Mouse (Mus musculus) right cerebral cortex, postnatal 10 days (tissue): ENCODE data around the gene Jag1.

Experiments
- DNase-seq, 2 experiments: peaks; one replicate each; pipeline ENCODE4 v3.0.0; 2021; ENCODE audit warnings: low spot score in 2 of 2

The Jag1 gene

DNA sequence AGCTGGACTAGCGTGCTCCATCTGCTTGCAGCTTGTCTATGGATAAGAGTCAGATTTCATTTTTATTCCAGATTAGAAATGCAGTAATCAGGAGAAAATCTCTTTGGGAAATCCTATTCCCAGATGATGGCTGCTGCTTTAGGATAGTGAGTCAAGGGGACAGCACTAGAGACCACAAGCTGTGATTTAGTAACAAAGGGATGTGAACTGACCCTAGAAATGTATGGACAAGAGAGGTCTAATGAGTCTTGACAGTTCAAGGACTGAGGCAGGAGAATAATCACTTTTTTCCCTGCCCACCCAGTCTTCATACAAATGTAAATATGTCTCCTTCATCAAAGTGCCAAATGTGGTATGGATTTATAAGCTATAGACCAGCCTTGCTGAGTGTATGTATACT is 52.6 kb downstream of the Jag1 start:
- no peak for DNase-seq

DNA sequence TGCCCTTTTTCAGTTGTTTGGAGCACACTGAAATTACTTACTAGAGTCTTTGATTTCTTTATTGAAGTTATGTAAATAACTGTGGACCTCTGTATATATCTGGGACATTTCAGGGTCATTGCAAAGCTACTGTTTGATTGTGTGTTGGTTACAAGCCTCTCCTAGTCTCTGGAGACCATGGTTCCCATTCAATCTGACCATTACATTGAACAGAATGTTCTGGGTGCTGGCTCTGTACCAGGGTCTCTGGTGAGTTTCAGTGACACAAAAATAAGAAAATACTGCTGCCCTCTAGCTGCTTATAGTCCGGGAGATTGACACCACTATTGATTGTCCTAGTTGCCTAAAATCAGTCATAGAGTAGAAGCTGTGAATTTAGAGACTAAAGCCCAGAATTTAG is 66.5 kb downstream of the Jag1 start:
- no peak for DNase-seq

DNA sequence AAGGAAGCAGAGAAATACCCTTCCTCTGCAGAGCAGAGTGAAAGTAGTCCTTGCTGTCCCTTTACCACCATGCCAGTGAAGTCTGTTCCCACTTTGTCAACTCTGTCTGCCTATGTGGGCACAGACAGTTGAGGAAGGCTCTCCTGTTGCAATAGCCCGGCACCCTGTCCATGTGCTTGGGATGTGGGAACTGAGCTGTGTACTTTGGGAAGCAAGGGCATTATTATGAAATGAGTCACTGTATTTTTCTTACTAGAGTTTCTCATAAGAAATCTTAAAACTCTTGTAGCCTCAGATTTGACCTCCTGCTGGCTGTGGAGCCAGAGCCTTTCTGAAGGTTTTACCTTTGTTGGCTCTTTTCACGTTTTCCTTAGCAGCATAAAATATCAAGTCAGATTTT is 67.1 kb downstream of the Jag1 start:
- DNase-seq, result no peak

DNA sequence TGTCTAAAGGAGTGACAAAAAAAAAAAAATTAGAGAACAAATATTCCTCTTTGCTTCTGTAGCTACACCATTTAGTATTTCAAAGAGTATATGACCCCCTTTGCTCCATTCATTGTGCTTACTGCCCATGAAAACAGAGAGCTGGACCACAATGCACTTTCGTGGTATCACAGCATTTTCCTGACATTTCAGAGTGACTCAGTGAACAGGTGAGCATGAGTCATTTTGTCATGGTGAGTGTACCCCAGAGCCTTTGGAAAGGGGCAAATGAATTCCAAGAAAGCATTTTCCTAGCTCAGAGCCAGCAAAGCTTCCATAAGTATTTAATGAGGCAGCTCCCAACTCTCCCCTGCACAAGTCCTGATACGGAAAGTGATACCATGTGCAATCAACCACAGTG is 72.3 kb downstream of the Jag1 start:
- DNase-seq, result no peak
